Mouse (Mus musculus) hindbrain, embryonic 15.5 days (tissue): ENCODE results near the gene Tnfrsf26. TPM values are rescaled to one million over a fixed set of nuclear protein-coding genes. Genes with fewer than 3 reads are reported as not detected.

Source experiments
- ATAC-seq: fragments of 200-750 bp; cut with Nextera tagmentation; 2 replicates; pipeline ENCODE4 v1.8.0; 2017; ENCODE audit warnings: low read depth, moderate number of reproducible peaks, moderate TSS enrichment; ENCODE audit not compliant: low FRiP score
- H3K27ac ChIP-seq: fragments of 300-500 bp; sonication (generic); replicated peaks from 2 replicates; pipeline ENCODE4 v1.5.1; 2015; ENCODE audit warnings: mild to moderate bottlenecking, inconsistent platforms
- H3K27me3 ChIP-seq: fragments of 300-500 bp; sonication (generic); 2 replicates; pipeline ENCODE4 v1.6.1; 2015; ENCODE audit warnings: control low read depth, inconsistent platforms
- H3K36me3 ChIP-seq: fragments of 300-500 bp; sonication (generic); 2 replicates; pipeline ENCODE4 v1.6.1; 2015; ENCODE audit warnings: control low read depth, inconsistent platforms
- H3K4me1 ChIP-seq: fragments of 300-500 bp; sonication (generic); replicated peaks from 2 replicates; pipeline ENCODE4 v1.6.1; 2015; ENCODE audit warnings: control low read depth, inconsistent platforms
- H3K4me2 ChIP-seq: fragments of 300-500 bp; sonication (generic); 2 replicates; pipeline ENCODE4 v1.6.1; 2015; ENCODE audit warnings: moderate library complexity, mild to moderate bottlenecking, inconsistent platforms
- H3K4me3 ChIP-seq: fragments of 300-500 bp; sonication (generic); 2 replicates; pipeline ENCODE4 v1.5.1; 2015; ENCODE audit warnings: mild to moderate bottlenecking, inconsistent platforms
- H3K9ac ChIP-seq: fragments of 300-500 bp; sonication (generic); 2 replicates; pipeline ENCODE4 v1.6.1; 2015; ENCODE audit warnings: inconsistent platforms
- H3K9me3 ChIP-seq: fragments of 300-500 bp; sonication (generic); 2 replicates; pipeline ENCODE4 v1.6.1; 2016; ENCODE audit warnings: control low read depth, inconsistent platforms
- WGBS: fragments of 180-500 bp; shearing (Covaris S2); methylation state at CpG from one replicate; pipeline ENCODE4 v1.1.7; 2015; 5-methylcytosine and 5-hydroxymethylcytosine counted together
- polyA plus RNA-seq: library from polyadenylated mRNA; unstranded; fragments of >200 nt; fragmentation: Nextera tagmentation; extraction: Ambion mirVana; gene quantifications from 2 replicates; pipeline ENCODE4 v1.2.1, GENCODE M21; 2015

The Tnfrsf26 gene
- polyA plus RNA-seq, 1 experiment from 2014 or later, result 0.27 TPM

DNA sequence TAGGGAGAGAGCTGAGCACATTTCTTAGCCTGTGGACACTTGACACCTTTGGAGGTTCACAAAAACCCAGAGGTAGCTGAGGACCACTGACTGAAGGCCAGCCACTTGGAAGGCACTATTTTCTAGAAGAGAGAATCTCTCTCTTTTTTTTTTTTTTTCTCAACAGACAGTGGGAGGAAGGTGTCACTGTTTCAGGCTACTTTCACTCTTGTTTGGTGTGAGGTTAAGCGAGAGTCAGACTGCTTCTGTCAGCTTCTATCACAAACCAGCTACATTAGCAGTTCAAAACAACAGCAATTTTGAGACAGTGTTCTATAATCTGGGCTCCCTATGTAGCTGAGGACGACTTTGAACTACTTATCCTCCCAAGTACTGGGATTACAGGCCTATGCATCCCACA is 2.3 kb downstream of the Tnfrsf26 start:
- ATAC-seq, result no peak
- H3K9ac ChIP-seq, result no peak overlapping the region
- no peaks in the 10 kb centered on the region for H3K27me3 ChIP-seq
- no peak overlapping the region for H3K4me3 ChIP-seq
- no peaks in the 10 kb centered on the region for H3K36me3 ChIP-seq
- no peak overlapping the region for H3K27ac ChIP-seq
- H3K4me1 ChIP-seq, result no peaks in the 10 kb centered on the region
- 79% methylated on average over 2 of the region's 2 CpGs for WGBS
- no peak overlapping the region for H3K4me2 ChIP-seq
- no peaks in the 10 kb centered on the region for H3K9me3 ChIP-seq

- WGBS, result 75% methylated on average over 5 of the region's 5 CpGs
These were observed 3.4 kb downstream of the Tnfrsf26 start for GRCm38 (mm10) chr7:143625151-143625550.

GRCm38 (mm10) chr7:143624561-143624960 is 4.0 kb downstream of the Tnfrsf26 start:
- ATAC-seq, result no peak
- no peak overlapping the region for H3K27ac ChIP-seq

More at GRCm38 (mm10) chr7:143625151-143625550, 3.4 kb downstream of the Tnfrsf26 start:
- ATAC-seq, result no peak
- Histone ChIP-seq H3K4me2 (no peak overlapping the region), H3K36me3 (no peaks in the 10 kb centered on the region), H3K4me3 (no peak overlapping the region), H3K27me3 (no peaks in the 10 kb centered on the region), H3K9me3 (no peaks in the 10 kb centered on the region), H3K27ac (no peak overlapping the region), H3K4me1 (no peaks in the 10 kb centered on the region), H3K9ac (no peak overlapping the region)

DNA sequence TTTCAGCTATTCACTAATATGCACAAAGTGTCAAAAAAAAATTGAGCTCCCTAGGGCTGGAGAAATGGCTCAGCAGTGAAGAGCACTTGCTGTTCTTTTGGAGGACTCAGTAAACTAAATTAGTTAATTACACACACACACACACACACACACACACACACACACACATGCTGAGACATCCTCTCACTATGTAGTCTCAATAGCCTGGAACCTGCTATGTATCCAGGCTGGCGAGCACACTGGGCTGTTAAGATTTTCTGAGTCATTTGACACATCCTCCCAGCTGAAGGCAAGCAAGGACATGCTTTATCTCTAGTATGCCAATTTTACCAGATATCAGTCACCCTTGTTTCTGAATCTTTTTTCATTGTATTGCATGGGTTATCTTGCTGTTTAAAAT is 7.6 kb downstream of the Tnfrsf26 start:
- H3K9me3 ChIP-seq, result no peaks in the 10 kb centered on the region
- 55% methylated on average over 1 of the region's 1 CpGs for WGBS
- no peaks in the 10 kb centered on the region for H3K27me3 ChIP-seq
- H3K4me2 ChIP-seq, result no peak overlapping the region
- H3K27ac ChIP-seq, result no peak overlapping the region
- ATAC-seq, result no peak
- H3K9ac ChIP-seq, result no peak overlapping the region
- H3K4me3 ChIP-seq, result no peak overlapping the region
- no peaks in the 10 kb centered on the region for H3K36me3 ChIP-seq
- H3K4me1 ChIP-seq, result no peaks in the 10 kb centered on the region

More at GRCm38 (mm10) chr7:143624561-143624960, 4.0 kb downstream of the Tnfrsf26 start:
- no peaks in the 10 kb centered on the region for H3K9me3 ChIP-seq
- H3K27me3 ChIP-seq, result no peaks in the 10 kb centered on the region
- 85% methylated on average over 3 of the region's 3 CpGs for WGBS
- H3K4me1 ChIP-seq, result no peaks in the 10 kb centered on the region
- H3K9ac ChIP-seq, result no peak overlapping the region
- H3K4me2 ChIP-seq, result no peak overlapping the region
- no peak overlapping the region for H3K4me3 ChIP-seq
- H3K36me3 ChIP-seq, result no peaks in the 10 kb centered on the region

DNA sequence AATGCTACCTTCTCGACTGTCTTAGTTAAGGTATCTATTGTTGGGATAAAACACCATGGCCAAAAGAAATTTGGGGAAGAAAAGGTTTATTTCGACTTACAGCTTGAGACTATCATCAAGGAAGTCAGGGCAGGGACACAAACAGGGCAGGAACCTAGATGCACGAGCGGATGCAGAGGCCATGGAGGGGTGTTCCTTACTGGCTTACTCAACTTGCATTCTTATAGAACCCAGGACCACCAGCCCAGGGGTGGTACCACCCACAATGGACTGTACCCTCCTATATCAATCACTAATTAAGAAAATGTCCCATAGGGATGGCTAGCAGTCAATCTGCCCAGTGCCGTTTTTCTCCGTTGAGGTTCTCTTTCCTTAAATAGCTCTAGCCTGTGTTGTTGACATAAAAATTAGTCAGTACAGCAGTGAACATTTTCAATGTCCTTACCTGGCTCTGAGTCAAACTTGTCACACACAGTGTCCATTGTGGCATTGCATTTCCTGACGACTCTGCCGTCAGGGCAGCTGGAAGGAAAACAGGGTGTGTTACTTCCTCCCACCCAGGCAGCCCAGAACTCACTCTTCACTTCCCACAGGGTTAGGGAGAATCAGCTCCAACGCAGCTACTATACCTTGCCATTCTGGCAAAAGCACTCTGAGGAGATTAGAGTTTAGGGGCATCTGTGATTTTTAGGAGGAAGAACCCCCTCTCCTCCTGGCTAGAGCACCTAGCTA is 14.0 kb downstream of the Tnfrsf26 start:
- Histone ChIP-seq H3K27me3 (no peaks in the 10 kb centered on the region), H3K4me1 (no peaks in the 10 kb centered on the region), H3K9ac (no peak overlapping the region), H3K4me2 (no peak overlapping the region), H3K9me3 (no peaks in the 10 kb centered on the region), H3K36me3 (no peaks in the 10 kb centered on the region), H3K27ac (no peak overlapping the region), H3K4me3 (no peak overlapping the region)
- WGBS, result 68% methylated on average over 9 of the region's 9 CpGs
- no peak for ATAC-seq

- Histone ChIP-seq H3K4me3 (no peak overlapping the region), H3K36me3 (no peaks in the 10 kb centered on the region), H3K9ac (no peak overlapping the region), H3K27me3 (no peaks in the 10 kb centered on the region), H3K4me2 (no peak overlapping the region), H3K9me3 (no peaks in the 10 kb centered on the region), H3K4me1 (no peaks in the 10 kb centered on the region), H3K27ac (no peak overlapping the region)
- WGBS, result 62% methylated on average over 3 of the region's 3 CpGs
- ATAC-seq, result no peak
These were observed 16.3 kb downstream of the Tnfrsf26 start for GRCm38 (mm10) chr7:143612215-143612614.

DNA sequence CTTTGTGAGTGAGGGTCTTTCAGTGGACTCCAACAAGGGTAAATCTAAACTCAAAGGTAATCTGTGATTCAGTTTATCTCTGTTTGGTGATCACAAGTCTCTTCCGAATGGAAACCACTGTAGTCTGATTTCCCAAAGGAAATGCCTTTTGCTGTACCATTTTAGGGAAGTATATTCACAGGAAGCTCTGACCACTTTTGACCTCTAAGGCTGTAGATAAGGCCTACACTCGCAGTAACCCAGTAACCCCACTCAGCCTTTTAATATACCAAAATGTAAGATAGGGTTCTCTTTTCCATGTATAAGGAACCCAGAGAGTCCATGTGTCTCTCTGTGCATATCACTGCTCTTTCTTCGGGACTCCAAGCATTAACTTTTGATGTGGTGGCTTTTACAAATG is 23.2 kb downstream of the Tnfrsf26 start:
- Histone ChIP-seq H3K4me2 (no peak overlapping the region), H3K27me3 (no peaks in the 10 kb centered on the region), H3K36me3 (no peaks in the 10 kb centered on the region), H3K4me1 (peaks cover 4% of the 10 kb centered on the region; the same call in 1 of the 2 replicates), H3K9ac (no peak overlapping the region), H3K9me3 (no peaks in the 10 kb centered on the region), H3K4me3 (no peak overlapping the region), H3K27ac (no peak overlapping the region)
- ATAC-seq, result no peak
- 86% methylated on average over 3 of the region's 3 CpGs for WGBS

DNA sequence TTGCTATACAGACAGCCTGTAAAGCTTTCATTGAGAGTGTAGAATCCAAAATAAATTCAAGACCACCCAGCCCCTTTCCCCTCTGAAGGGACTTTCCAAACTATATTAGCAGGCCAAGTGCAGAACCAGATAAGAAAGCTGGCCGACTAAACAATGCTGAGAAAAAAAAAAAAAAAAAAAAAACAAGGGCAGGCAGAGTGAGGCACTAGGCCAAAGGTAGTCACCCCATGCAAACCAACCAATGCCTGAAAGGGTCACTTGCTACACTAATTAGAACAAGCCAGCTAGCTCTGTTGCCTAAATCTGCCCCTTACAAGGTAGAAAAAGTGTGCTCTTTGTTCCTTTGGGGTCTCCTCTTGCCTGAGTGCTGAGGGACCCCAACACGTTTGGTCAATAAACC is 23.6 kb downstream of the Tnfrsf26 start:
- H3K4me1 ChIP-seq, result peaks cover 5% of the 10 kb centered on the region; the same call in 1 of the 2 replicates
- no peak overlapping the region for H3K27ac ChIP-seq
- H3K27me3 ChIP-seq, result no peaks in the 10 kb centered on the region
- H3K9me3 ChIP-seq, result no peaks in the 10 kb centered on the region
- WGBS, result 83% methylated on average over 2 of the region's 2 CpGs
- no peak for ATAC-seq
- no peak overlapping the region for H3K4me2 ChIP-seq
- H3K9ac ChIP-seq, result no peak overlapping the region
- no peak overlapping the region for H3K4me3 ChIP-seq
- no peaks in the 10 kb centered on the region for H3K36me3 ChIP-seq

DNA sequence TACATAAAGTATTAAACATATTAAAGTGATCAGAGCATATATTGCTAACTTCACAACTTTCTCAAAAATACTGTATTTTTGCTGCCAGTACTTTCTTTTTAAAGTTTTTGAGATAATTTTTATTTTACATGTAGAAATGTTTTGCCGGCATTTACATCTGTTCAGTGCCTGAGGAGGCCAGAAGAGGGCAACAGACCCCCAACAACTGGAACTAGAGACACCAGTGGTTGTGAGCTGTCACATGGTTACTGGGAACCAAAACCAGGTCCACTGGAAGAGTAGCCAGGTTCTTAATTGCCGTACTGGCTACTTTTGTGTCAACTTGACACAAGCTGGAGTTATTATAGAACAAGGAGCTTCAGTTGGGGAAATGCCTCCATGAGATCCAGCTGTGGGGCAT is 26.8 kb downstream of the Tnfrsf26 start:
- 76% methylated on average over 2 of the region's 2 CpGs for WGBS
- no peak for ATAC-seq
- Histone ChIP-seq H3K4me3 (no peak overlapping the region), H3K4me2 (no peak overlapping the region), H3K27me3 (no peaks in the 10 kb centered on the region), H3K27ac (no peak overlapping the region), H3K4me1 (peaks cover 20% of the 10 kb centered on the region), H3K9me3 (no peaks in the 10 kb centered on the region), H3K9ac (no peak overlapping the region), H3K36me3 (no peaks in the 10 kb centered on the region)

DNA sequence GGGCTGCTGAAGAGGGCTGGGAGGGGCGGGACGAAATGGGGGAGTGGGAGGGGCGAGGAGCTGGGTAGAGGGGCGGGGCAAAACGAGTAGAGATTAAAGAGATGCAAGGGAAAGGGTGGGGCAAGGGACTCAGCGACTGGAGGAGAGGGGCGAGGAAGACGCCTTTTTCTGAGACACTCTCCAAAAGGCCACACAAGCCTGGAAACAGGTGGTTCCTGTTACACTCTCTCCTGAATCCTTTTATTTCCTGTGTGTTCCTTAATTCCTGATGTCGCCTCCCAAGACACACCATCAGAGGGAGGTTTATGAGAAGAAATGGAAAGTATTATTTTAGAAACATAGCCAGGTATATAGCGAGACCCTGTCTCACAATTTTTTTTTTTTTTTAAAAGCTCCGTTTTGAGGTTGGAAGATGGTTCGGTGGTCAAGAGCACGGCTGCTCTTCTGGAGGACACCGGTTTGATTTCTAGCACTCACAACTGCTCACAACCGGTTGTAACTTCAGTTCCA is 28.2 kb downstream of the Tnfrsf26 start:
- Histone ChIP-seq H3K9ac (peak overlapping the region; percentile 83), H3K27ac (peak overlapping the region; percentile 74), H3K4me2 (peak overlapping the region; percentile 86), H3K4me1 (peaks cover 24% of the 10 kb centered on the region), H3K4me3 (peak overlapping the region; percentile 69), H3K36me3 (no peaks in the 10 kb centered on the region), H3K9me3 (no peaks in the 10 kb centered on the region), H3K27me3 (no peaks in the 10 kb centered on the region)
- no peak; the same call in 1 of the 2 replicates for ATAC-seq
- 9% methylated on average over 15 of the region's 15 CpGs for WGBS

- Histone ChIP-seq H3K9ac (peak within 1 kb of the TSS; percentile 83), H3K9me3 (no peaks in the 10 kb centered on the region), H3K36me3 (no peaks in the 10 kb centered on the region), H3K4me3 (peak within 1 kb of the TSS; percentile 69), H3K27ac (peak within 1 kb of the TSS; percentile 74), H3K27me3 (no peaks in the 10 kb centered on the region), H3K4me2 (peak within 1 kb of the TSS; percentile 86), H3K4me1 (peaks cover 31% of the 10 kb centered on the region)
- 2% methylated on average over 35 of the region's 35 CpGs for WGBS
- ATAC-seq, result peak; percentile 99
These were observed 28.9 kb downstream of the Tnfrsf26 start, which contains the start of gene Cars for GRCm38 (mm10) chr7:143599428-143600230. Cars (minus strand) TSS chr7:143600090.

- no peaks in the 10 kb centered on the region for H3K9me3 ChIP-seq
- no peak overlapping the region for H3K4me3 ChIP-seq
- H3K36me3 ChIP-seq, result peaks cover 24% of the 10 kb centered on the region; the same call in 1 of the 2 replicates
- no peak overlapping the region for H3K27ac ChIP-seq
- no peaks in the 10 kb centered on the region for H3K27me3 ChIP-seq
- 61% methylated on average over 5 of the region's 5 CpGs for WGBS
- H3K4me1 ChIP-seq, result peaks cover 28% of the 10 kb centered on the region
- H3K4me2 ChIP-seq, result no peak overlapping the region
- no peak overlapping the region for H3K9ac ChIP-seq
- ATAC-seq, result no peak
These were observed 33.7 kb downstream of the Tnfrsf26 start for GRCm38 (mm10) chr7:143594865-143595264.
